Mouse (Mus musculus) adrenal gland, adult 8-10 months (tissue): Measurements from ENCODE around the gene Prkrip1. TPM values are rescaled to one million over a fixed set of nuclear protein-coding genes. Genes with fewer than 3 reads are reported as not detected.

Experiments
- DNase-seq: peaks from one replicate; pipeline ENCODE4 v3.0.0; 2022
- total RNA-seq, 4 experiments: library from RNA; stranded (reverse); gene quantifications; 2 replicates each; pipeline ENCODE4 v1.2.4; 2022

The Prkrip1 gene
- 10 to 100 TPM; 28.2 to 37.8 (median 33.4) TPM for total RNA-seq

- DNase-seq, result peak; percentile 88
These were observed at the start of gene Prkrip1 for GRCm38 (mm10) chr5:136198474-136199391. Gene Prkrip1, minus strand, starts transcription at chr5:136198963.

- no peak for DNase-seq
These were observed 49.7 kb upstream of the Prkrip1 start for GRCm38 (mm10) chr5:136248441-136248840.

GRCm38 (mm10) chr5:136246452-136246838 lies 47.7 kb upstream of the Prkrip1 start, which contains the start of gene Sh2b2:
Gene Sh2b2, minus strand, starts transcription at chr5:136246556.
- no peak for DNase-seq

- no peak for DNase-seq
These were observed 47.0 kb upstream of the Prkrip1 start for GRCm38 (mm10) chr5:136245541-136246451.

GRCm38 (mm10) chr5:136244762-136245540 lies 46.2 kb upstream of the Prkrip1 start:
- peak; percentile 67 for DNase-seq

- no peak for DNase-seq
These were observed 45.3 kb upstream of the Prkrip1 start for GRCm38 (mm10) chr5:136243851-136244761.

- no peak for DNase-seq
These were observed 42.4 kb upstream of the Prkrip1 start for GRCm38 (mm10) chr5:136241161-136241560.

GRCm38 (mm10) chr5:136240381-136240780 lies 41.6 kb upstream of the Prkrip1 start:
- DNase-seq, result no peak

GRCm38 (mm10) chr5:136237607-136238006 lies 38.8 kb upstream of the Prkrip1 start:
- no peak for DNase-seq

GRCm38 (mm10) chr5:136236611-136237010 lies 37.8 kb upstream of the Prkrip1 start:
- DNase-seq, result peak; percentile 66

GRCm38 (mm10) chr5:136230348-136231035 lies 31.7 kb upstream of the Prkrip1 start:
- no peak for DNase-seq

GRCm38 (mm10) chr5:136226246-136226876 lies 27.6 kb upstream of the Prkrip1 start:
- DNase-seq, result no peak

- no peak for DNase-seq
These were observed 19.8 kb upstream of the Prkrip1 start for GRCm38 (mm10) chr5:136218585-136218984.

- no peak for DNase-seq
These were observed 19.2 kb upstream of the Prkrip1 start for GRCm38 (mm10) chr5:136217932-136218381.

- no peak for DNase-seq
These were observed 18.4 kb upstream of the Prkrip1 start for GRCm38 (mm10) chr5:136217004-136217665.

GRCm38 (mm10) chr5:136215958-136216357 lies 17.2 kb upstream of the Prkrip1 start:
- no peak for DNase-seq

GRCm38 (mm10) chr5:136215211-136215610 lies 16.4 kb upstream of the Prkrip1 start:
- no peak for DNase-seq

- peak; percentile 56 for DNase-seq
These were observed 15.0 kb upstream of the Prkrip1 start for GRCm38 (mm10) chr5:136213716-136214115.

- DNase-seq, result no peak
These were observed 14.0 kb upstream of the Prkrip1 start for GRCm38 (mm10) chr5:136212716-136213115.
